In genomic region chr2:84935065-84935464, GRCm38 (mm10) we compare ENCODE assay signal across 37 mouse cellular contexts. TPM values are rescaled to one million over a fixed set of nuclear protein-coding genes. Genes with fewer than 3 reads are reported as not detected.
DNase-seq lines count a peak whose midpoint lies in the region; ATAC-seq lines count a peak whose summit lies in the region.
"Had no signal": no experiment of that assay in that cellular context is flagged by ENCODE, and none has a peak within 500 bp of the region (broad histone marks: within the 10 kb centered on the region; RNA-seq: fewer than 3 reads in every experiment).

No protein-coding gene starts in this region.

- ATAC-seq in erythroblast, adult 5-6 weeks (replicated peaks; ENCODE audit: low FRiP score, poor library complexity, severe bottlenecking), result no peak
- ATAC-seq in hindbrain, embryonic 13.5 days (ENCODE audit: low FRiP score), result 0 out of 2 replicates have a peak, but pooled peaks have one; percentile 10
- ATAC-seq in hindbrain, embryonic 11.5 days (ENCODE audit: low FRiP score), result no peak
- ATAC-seq in midbrain, embryonic 13.5 days, result peak; percentile 53; the same call in 1 of the 2 replicates
- no peak for ATAC-seq in midbrain, embryonic 11.5 days (ENCODE audit: low FRiP score)
- peak; percentile 70; the same call in 1 of the 2 replicates for ATAC-seq in midbrain, embryonic 16.5 days
- ATAC-seq: intestine, postnatal 0 days had no signal

- H3K27me3 ChIP-seq in erythroblast, embryonic 14.5 days (ENCODE audit: control insufficient read depth), result peaks cover 21% of the 10 kb centered on the region
- no peaks in the 10 kb centered on the region for H3K27me3 ChIP-seq in hindbrain, embryonic 13.5 days
- H3K27me3 ChIP-seq in hindbrain, embryonic 11.5 days (ENCODE audit: control insufficient read depth, insufficient read depth, low read length), result no peaks in the 10 kb centered on the region
- no peaks in the 10 kb centered on the region for H3K27me3 ChIP-seq in midbrain, embryonic 13.5 days
- H3K27me3 ChIP-seq in midbrain, embryonic 11.5 days (ENCODE audit: control insufficient read depth, insufficient read depth, low read length), result 0 out of 2 replicates have a peak, but pooled peaks cover 3% of the 10 kb centered on the region
- no peaks in the 10 kb centered on the region for H3K27me3 ChIP-seq in midbrain, embryonic 16.5 days (ENCODE audit: control insufficient read depth, insufficient read depth, low read depth, low read length)
- H3K27me3 ChIP-seq: CH12.LX; hindbrain, embryonic 12.5 days; neural tube, embryonic 13.5 days had no signal

- DNase-seq in hindbrain, embryonic 11.5 days (ENCODE audit: low spot score), result no peak
- DNase-seq in midbrain, embryonic 11.5 days (ENCODE audit: low spot score, missing footprints), result no peak
- DNase-seq in MN1 (ENCODE audit: low spot score), result no peak
- DNase-seq: adrenal gland, adult 8-10 months; cerebellum, adult 9-10 months; cerebellum, postnatal 36 days; gastrocnemius, postnatal 25 days; heart, postnatal 14 days; kidney, postnatal 14 days; lung, postnatal 36 days; right cerebral cortex, postnatal 14 days; thymus, postnatal 4 days had no signal

- WGBS in hindbrain, embryonic 13.5 days, result 78% methylated on average over 5 of the region's 5 CpGs
- 84% methylated on average over 5 of the region's 5 CpGs for WGBS in hindbrain, embryonic 11.5 days
- WGBS in midbrain, embryonic 13.5 days, result 42% methylated on average over 5 of the region's 5 CpGs
- 42% methylated on average over 5 of the region's 5 CpGs for WGBS in midbrain, embryonic 11.5 days
- WGBS in midbrain, embryonic 16.5 days, result 28% methylated on average over 5 of the region's 5 CpGs

- no peak overlapping the region for H3K9ac ChIP-seq in hindbrain, embryonic 13.5 days
- no peak overlapping the region for H3K9ac ChIP-seq in hindbrain, embryonic 11.5 days (ENCODE audit: low read depth, low read length)
- no peak overlapping the region for H3K9ac ChIP-seq in midbrain, embryonic 13.5 days (replicated peaks)
- H3K9ac ChIP-seq in midbrain, embryonic 11.5 days (ENCODE audit: low read length), result no peak overlapping the region
- H3K9ac ChIP-seq in midbrain, embryonic 16.5 days (ENCODE audit: low read depth, low read length), result no peak overlapping the region
- H3K9ac ChIP-seq: hindbrain, embryonic 12.5 days; neural tube, embryonic 13.5 days had no signal

- peaks cover 35% of the 10 kb centered on the region for H3K4me1 ChIP-seq in erythroblast, embryonic 14.5 days (ENCODE audit: control insufficient read depth)
- peaks cover 3% of the 10 kb centered on the region; the same call in 1 of the 2 replicates for H3K4me1 ChIP-seq in hindbrain, embryonic 13.5 days (replicated peaks)
- H3K4me1 ChIP-seq in hindbrain, embryonic 11.5 days (replicated peaks; ENCODE audit: control insufficient read depth, insufficient read depth, low read length), result no peaks in the 10 kb centered on the region
- H3K4me1 ChIP-seq in midbrain, embryonic 13.5 days (replicated peaks), result peaks cover 16% of the 10 kb centered on the region
- H3K4me1 ChIP-seq in midbrain, embryonic 11.5 days (ENCODE audit: control insufficient read depth, insufficient read depth, low read length), result no peaks in the 10 kb centered on the region
- H3K4me1 ChIP-seq in midbrain, embryonic 16.5 days (ENCODE audit: control insufficient read depth, insufficient read depth, low read length), result peaks cover 4% of the 10 kb centered on the region

- H3K4me2 ChIP-seq in hindbrain, embryonic 13.5 days, result no peak overlapping the region
- no peak overlapping the region for H3K4me2 ChIP-seq in hindbrain, embryonic 11.5 days (replicated peaks; ENCODE audit: low read depth, low read length)
- H3K4me2 ChIP-seq in midbrain, embryonic 13.5 days (replicated peaks), result no peak overlapping the region
- H3K4me2 ChIP-seq in midbrain, embryonic 11.5 days, result no peak overlapping the region
- no peak overlapping the region for H3K4me2 ChIP-seq in midbrain, embryonic 16.5 days (ENCODE audit: low read length)
- H3K4me2 ChIP-seq: hindbrain, embryonic 12.5 days; neural tube, embryonic 13.5 days had no signal

- peaks cover 29% of the 10 kb centered on the region for H3K36me3 ChIP-seq in erythroblast, embryonic 14.5 days (ENCODE audit: control insufficient read depth)
- H3K36me3 ChIP-seq in hindbrain, embryonic 13.5 days, result no peaks in the 10 kb centered on the region
- no peaks in the 10 kb centered on the region for H3K36me3 ChIP-seq in hindbrain, embryonic 11.5 days (ENCODE audit: control insufficient read depth, insufficient read depth, low read length)
- no peaks in the 10 kb centered on the region for H3K36me3 ChIP-seq in midbrain, embryonic 13.5 days
- H3K36me3 ChIP-seq in midbrain, embryonic 11.5 days (ENCODE audit: control insufficient read depth, insufficient read depth, low read length), result no peaks in the 10 kb centered on the region
- H3K36me3 ChIP-seq in midbrain, embryonic 16.5 days (ENCODE audit: control insufficient read depth, insufficient read depth, low read length), result no peaks in the 10 kb centered on the region
- H3K36me3 ChIP-seq: forebrain, embryonic 10.5 days; hindbrain, embryonic 12.5 days; neural tube, embryonic 13.5 days had no signal

- H3K9me3 ChIP-seq in erythroblast, embryonic 14.5 days (ENCODE audit: control insufficient read depth, low read length), result peaks cover 7% of the 10 kb centered on the region; the same call in 1 of the 2 replicates
- H3K9me3 ChIP-seq in hindbrain, embryonic 13.5 days, result no peaks in the 10 kb centered on the region
- H3K9me3 ChIP-seq in hindbrain, embryonic 11.5 days (ENCODE audit: control insufficient read depth, low read length), result no peaks in the 10 kb centered on the region
- no peaks in the 10 kb centered on the region for H3K9me3 ChIP-seq in midbrain, embryonic 13.5 days
- H3K9me3 ChIP-seq in midbrain, embryonic 11.5 days (ENCODE audit: control insufficient read depth, low read length), result no peaks in the 10 kb centered on the region
- no peaks in the 10 kb centered on the region for H3K9me3 ChIP-seq in midbrain, embryonic 16.5 days (replicated peaks; ENCODE audit: control insufficient read depth, low read length, poor library complexity, severe bottlenecking)
- H3K9me3 ChIP-seq: forebrain, embryonic 10.5 days; hindbrain, embryonic 12.5 days; neural tube, embryonic 13.5 days had no signal

- peak overlapping the region; percentile 18 for H3K4me3 ChIP-seq in erythroblast, embryonic 14.5 days (replicated peaks)
- no peak overlapping the region for H3K4me3 ChIP-seq in hindbrain, embryonic 13.5 days
- no peak overlapping the region for H3K4me3 ChIP-seq in hindbrain, embryonic 11.5 days (ENCODE audit: low read depth, low read length)
- H3K4me3 ChIP-seq in midbrain, embryonic 13.5 days (replicated peaks), result no peak overlapping the region
- no peak overlapping the region for H3K4me3 ChIP-seq in midbrain, embryonic 11.5 days (ENCODE audit: low read depth, low read length)
- H3K4me3 ChIP-seq in midbrain, embryonic 16.5 days (ENCODE audit: low read depth, low read length), result no peak overlapping the region
- H3K4me3 ChIP-seq: forebrain, embryonic 10.5 days; hindbrain, embryonic 12.5 days; neural tube, embryonic 13.5 days had no signal

- H3K27ac ChIP-seq in hindbrain, embryonic 13.5 days, result no peak overlapping the region
- H3K27ac ChIP-seq in hindbrain, embryonic 11.5 days (ENCODE audit: low read depth, low read length), result no peak overlapping the region
- peak overlapping the region; percentile 44; the same call in 1 of the 2 replicates for H3K27ac ChIP-seq in midbrain, embryonic 13.5 days
- H3K27ac ChIP-seq in midbrain, embryonic 11.5 days (ENCODE audit: low read depth, low read length), result no peak overlapping the region
- H3K27ac ChIP-seq in midbrain, embryonic 16.5 days (ENCODE audit: low read length), result no peak overlapping the region
- H3K27ac ChIP-seq: forebrain, embryonic 10.5 days; hindbrain, embryonic 12.5 days; neural tube, embryonic 13.5 days had no signal

RNA-seq across cellular contexts. Expression of gene Slc43a3, which starts 1.3 kb away (rescaled TPM):
- 7.1 and 8.4 TPM in 2 replicates for polyA plus RNA-seq in erythroblast, embryonic 14.5 days (2012)
- 207 and 247 TPM in 2 replicates for total RNA-seq in erythroblast, adult 5-6 weeks (2015; ENCODE audit: low replicate concordance)
- total RNA-seq in erythroblast, adult 5-6 weeks (2017; ENCODE audit: low replicate concordance), result 227 and 246 TPM in 2 replicates
- 6.1 and 7.0 TPM in 2 replicates for polyA plus RNA-seq in hindbrain, embryonic 13.5 days (2015; fragmentation: Nextera tagmentation; extraction: Ambion mirVana)
- polyA plus RNA-seq in hindbrain, embryonic 11.5 days (2014; fragmentation: Nextera tagmentation; extraction: Ambion mirVana), result 25.5 and 27.0 TPM in 2 replicates
- polyA plus RNA-seq in midbrain, embryonic 13.5 days (2015; fragmentation: Nextera tagmentation; extraction: Ambion mirVana), result 4.8 and 5.4 TPM in 2 replicates
- polyA plus RNA-seq in midbrain, embryonic 11.5 days (2014; fragmentation: Nextera tagmentation; extraction: Ambion mirVana), result 17.6 and 19.0 TPM in 2 replicates
- 2.8 and 3.1 TPM in 2 replicates for polyA plus RNA-seq in midbrain, embryonic 16.5 days (2015; fragmentation: Nextera tagmentation; extraction: Ambion mirVana)

RNA-seq across cellular contexts. Expression of gene Prg2, which starts 45.2 kb away (rescaled TPM):
- 0.11 TPM in 1 of 2 replicates, not detected in the other for polyA plus RNA-seq in erythroblast, embryonic 14.5 days (2012)
- total RNA-seq in erythroblast, adult 5-6 weeks (2015; ENCODE audit: low replicate concordance), result 140 and 215 TPM in 2 replicates
- total RNA-seq in erythroblast, adult 5-6 weeks (2017; ENCODE audit: low replicate concordance), result 429 and 503 TPM in 2 replicates
- polyA plus RNA-seq in hindbrain, embryonic 13.5 days (2015; fragmentation: Nextera tagmentation; extraction: Ambion mirVana), result 0.25 and 0.48 TPM in 2 replicates
- 1.3 TPM in 1 of 2 replicates, not detected in the other for polyA plus RNA-seq in hindbrain, embryonic 11.5 days (2014; fragmentation: Nextera tagmentation; extraction: Ambion mirVana)
- polyA plus RNA-seq in midbrain, embryonic 13.5 days (2015; fragmentation: Nextera tagmentation; extraction: Ambion mirVana), result 0.19 and 0.49 TPM in 2 replicates
- 0.22 and 0.52 TPM in 2 replicates for polyA plus RNA-seq in midbrain, embryonic 11.5 days (2014; fragmentation: Nextera tagmentation; extraction: Ambion mirVana)
- not detected in 2 replicates for polyA plus RNA-seq in midbrain, embryonic 16.5 days (2015; fragmentation: Nextera tagmentation; extraction: Ambion mirVana)
- total RNA-seq: adrenal gland, adult 8-10 months; ES-E14; gastrocnemius, adult 18-20 months; gastrocnemius, postnatal 25 days; heart, postnatal 14 days; layer of hippocampus, postnatal 10 days; left cerebral cortex, adult 18-20 months; left cerebral cortex, postnatal 14 days; liver, adult 2 months had no signal
- polyA plus RNA-seq: C2C12; forebrain, embryonic 10.5 days; heart, embryonic 14.5 days; intestine, postnatal 0 days; lung, embryonic 16.5 days; stomach, embryonic 14.5 days; testis, adult 2 months had no signal

RNA-seq across cellular contexts. Expression of gene Rtn4rl2, which starts 48.6 kb away (rescaled TPM):
- polyA plus RNA-seq in erythroblast, embryonic 14.5 days (2012), result not detected in 2 replicates
- total RNA-seq in erythroblast, adult 5-6 weeks (2015; ENCODE audit: low replicate concordance), result not detected in 2 replicates
- not detected in 2 replicates for total RNA-seq in erythroblast, adult 5-6 weeks (2017; ENCODE audit: low replicate concordance)
- polyA plus RNA-seq in hindbrain, embryonic 13.5 days (2015; fragmentation: Nextera tagmentation; extraction: Ambion mirVana), result 2.0 and 3.1 TPM in 2 replicates
- 1.9 and 2.8 TPM in 2 replicates for polyA plus RNA-seq in hindbrain, embryonic 11.5 days (2014; fragmentation: Nextera tagmentation; extraction: Ambion mirVana)
- 2.2 and 3.6 TPM in 2 replicates for polyA plus RNA-seq in midbrain, embryonic 13.5 days (2015; fragmentation: Nextera tagmentation; extraction: Ambion mirVana)
- 1.4 and 1.6 TPM in 2 replicates for polyA plus RNA-seq in midbrain, embryonic 11.5 days (2014; fragmentation: Nextera tagmentation; extraction: Ambion mirVana)
- polyA plus RNA-seq in midbrain, embryonic 16.5 days (2015; fragmentation: Nextera tagmentation; extraction: Ambion mirVana), result 3.9 TPM in 2 replicates
- total RNA-seq: CH12.LX; liver, adult 2 months; megakaryocyte, adult 5-6 weeks had no signal

RNA-seq across cellular contexts. Expression of gene Prg3, which starts 53.0 kb away (rescaled TPM):
- polyA plus RNA-seq in erythroblast, embryonic 14.5 days (2012), result 0.04 TPM in 1 of 2 replicates, not detected in the other
- 21.7 and 30.7 TPM in 2 replicates for total RNA-seq in erythroblast, adult 5-6 weeks (2015; ENCODE audit: low replicate concordance)
- 20.4 and 21.9 TPM in 2 replicates for total RNA-seq in erythroblast, adult 5-6 weeks (2017; ENCODE audit: low replicate concordance)
- polyA plus RNA-seq in hindbrain, embryonic 13.5 days (2015; fragmentation: Nextera tagmentation; extraction: Ambion mirVana), result not detected in 2 replicates
- polyA plus RNA-seq in hindbrain, embryonic 11.5 days (2014; fragmentation: Nextera tagmentation; extraction: Ambion mirVana), result not detected in 2 replicates
- polyA plus RNA-seq in midbrain, embryonic 13.5 days (2015; fragmentation: Nextera tagmentation; extraction: Ambion mirVana), result not detected in 2 replicates
- not detected in 2 replicates for polyA plus RNA-seq in midbrain, embryonic 11.5 days (2014; fragmentation: Nextera tagmentation; extraction: Ambion mirVana)
- not detected in 2 replicates for polyA plus RNA-seq in midbrain, embryonic 16.5 days (2015; fragmentation: Nextera tagmentation; extraction: Ambion mirVana)
- total RNA-seq: adrenal gland, adult 8-10 months; CH12.LX; ES-E14; gastrocnemius, adult 18-20 months; gastrocnemius, postnatal 25 days; heart, postnatal 14 days; layer of hippocampus, postnatal 10 days; left cerebral cortex, adult 18-20 months; left cerebral cortex, postnatal 14 days; liver, adult 2 months had no signal
- polyA plus RNA-seq: C2C12; embryonic facial prominence, embryonic 11.5 days; forebrain, embryonic 10.5 days; heart, embryonic 14.5 days; hindbrain, embryonic 12.5 days; intestine, postnatal 0 days; limb, embryonic 11.5 days; liver, adult 2 months; lung, embryonic 16.5 days; neural tube, embryonic 13.5 days; small intestine, adult 2 months; stomach, embryonic 14.5 days; testis, adult 2 months had no signal

Comparison
In these comparisons a context has a peak if more than half of its experiments do, and no peak if none do; other contexts are left out.
1. ATAC-seq: peak in hindbrain, embryonic 13.5 days (single experiment), midbrain, embryonic 13.5 days (single experiment) and midbrain, embryonic 16.5 days (single experiment); none in erythroblast, adult 5-6 weeks (single experiment), hindbrain, embryonic 11.5 days (single experiment) and midbrain, embryonic 11.5 days (single experiment).